Mouse (Mus musculus) stomach, embryonic 16.5 days (tissue): ENCODE measurements around the gene Asb3. TPM values are rescaled to one million over a fixed set of nuclear protein-coding genes. Genes with fewer than 3 reads are reported as not detected.
A peak's percentile ranks its signal among the peaks of the same experiment; 100 is the strongest.

Experiments used
- ATAC-seq: fragments of 200-750 bp; cut with Nextera tagmentation; 2 replicates; pipeline ENCODE4 v1.8.0; 2017; ENCODE audit warnings: moderate number of reproducible peaks, moderate TSS enrichment; ENCODE audit not compliant: insufficient read depth, low FRiP score
- H3K27ac ChIP-seq: fragments of 300-500 bp; sonication (generic); 2 replicates; pipeline ENCODE4 v1.5.1; 2014; ENCODE audit warnings: low read length
- H3K27me3 ChIP-seq: fragments of 300-500 bp; sonication (generic); 2 replicates; pipeline ENCODE4 v1.6.1; 2014; ENCODE audit warnings: low read length, control low read depth, mixed read lengths; ENCODE audit not compliant: control insufficient read depth, insufficient read depth
- H3K36me3 ChIP-seq: fragments of 300-500 bp; sonication (generic); 2 replicates; pipeline ENCODE4 v1.6.1; 2014; ENCODE audit warnings: low read length; ENCODE audit not compliant: control insufficient read depth, insufficient read depth
- H3K4me1 ChIP-seq: fragments of 300-500 bp; sonication (generic); 2 replicates; pipeline ENCODE4 v1.6.1; 2014; ENCODE audit warnings: low read length, control low read depth, mixed read lengths; ENCODE audit not compliant: control insufficient read depth, insufficient read depth
- H3K4me2 ChIP-seq: fragments of 300-500 bp; sonication (generic); 2 replicates; pipeline ENCODE4 v1.6.1; 2014; ENCODE audit warnings: low read depth, low read length, mixed read lengths
- H3K4me3 ChIP-seq: fragments of 300-500 bp; sonication (generic); replicated peaks from 2 replicates; pipeline ENCODE4 v1.5.1; 2014; ENCODE audit warnings: mild to moderate bottlenecking, low read length
- H3K9ac ChIP-seq: fragments of 300-500 bp; sonication (generic); 2 replicates; pipeline ENCODE4 v1.6.1; 2014; ENCODE audit warnings: low read length
- H3K9me3 ChIP-seq: fragments of 300-500 bp; sonication (generic); replicated peaks from 2 replicates; pipeline ENCODE4 v1.6.1; 2016; ENCODE audit warnings: low read length, control low read depth; ENCODE audit not compliant: control insufficient read depth
- WGBS: fragments of 180-500 bp; shearing (Covaris S2); extraction: QIAGEN DNeasy Blood & Tissue Kit; methylation state at CpG from one replicate; pipeline ENCODE4 v1.1.7; 2014; 5-methylcytosine and 5-hydroxymethylcytosine counted together
- polyA plus RNA-seq: library from polyadenylated mRNA; unstranded; fragments of >200 nt; fragmentation: Nextera tagmentation; extraction: Ambion mirVana; gene quantifications from 2 replicates; pipeline ENCODE4 v1.2.1, GENCODE M21; 2015

The Asb3 gene
- 27.6 and 27.7 TPM in 2 replicates for polyA plus RNA-seq

GRCm38 (mm10) chr11:30885171-30885871, at the start of gene Asb3, which contains the start of gene Gpr75:
TSS of gene Asb3 (plus strand) at chr11:30885416.
TSS of gene Gpr75 (plus strand) at chr11:30885358.
- peak within 1 kb of the TSS; percentile 48 for H3K4me3 ChIP-seq
- H3K9ac ChIP-seq = peak within 1 kb of the TSS; percentile 67
- no peaks in the 10 kb centered on the region for H3K4me1 ChIP-seq
- H3K27ac ChIP-seq = no peak within 1 kb of the TSS
- peak within 1 kb of the TSS; percentile 91 for H3K4me2 ChIP-seq
- no peaks in the 10 kb centered on the region for H3K9me3 ChIP-seq
- H3K27me3 ChIP-seq = no peaks in the 10 kb centered on the region
- peak; percentile 92 for ATAC-seq
- WGBS = 4% methylated on average over 41 of the region's 41 CpGs
- peaks cover under 1% of the 10 kb centered on the region; the same call in 1 of the 2 replicates for H3K36me3 ChIP-seq

GRCm38 (mm10) chr11:30838793-30839192, 46.4 kb upstream of the Asb3 start:
- H3K27me3 ChIP-seq = no peaks in the 10 kb centered on the region
- no peak overlapping the region for H3K27ac ChIP-seq
- H3K4me2 ChIP-seq = no peak overlapping the region
- ATAC-seq = no peak
- H3K9ac ChIP-seq = no peak overlapping the region
- no peaks in the 10 kb centered on the region for H3K4me1 ChIP-seq
- H3K4me3 ChIP-seq = no peak overlapping the region
- WGBS = 88% methylated on average over 2 of the region's 2 CpGs
- H3K9me3 ChIP-seq = no peaks in the 10 kb centered on the region
- H3K36me3 ChIP-seq = peaks cover 12% of the 10 kb centered on the region; the same call in 1 of the 2 replicates

GRCm38 (mm10) chr11:30844355-30844754, 40.9 kb upstream of the Asb3 start:
- Histone ChIP-seq H3K4me2 (no peak overlapping the region), H3K4me3 (no peak overlapping the region), H3K4me1 (no peaks in the 10 kb centered on the region), H3K9me3 (no peaks in the 10 kb centered on the region), H3K36me3 (peaks cover 2% of the 10 kb centered on the region; the same call in 1 of the 2 replicates), H3K9ac (no peak overlapping the region), H3K27me3 (no peaks in the 10 kb centered on the region), H3K27ac (no peak overlapping the region)
- WGBS = 86% methylated on average over 1 of the region's 1 CpGs
- ATAC-seq = no peak

GRCm38 (mm10) chr11:30872425-30872824, 12.8 kb upstream of the Asb3 start:
- no peaks in the 10 kb centered on the region for H3K4me1 ChIP-seq
- no peaks in the 10 kb centered on the region for H3K27me3 ChIP-seq
- no peak for ATAC-seq
- H3K27ac ChIP-seq = no peak overlapping the region
- peaks cover 16% of the 10 kb centered on the region for H3K36me3 ChIP-seq
- no peak overlapping the region for H3K4me2 ChIP-seq
- no peak overlapping the region for H3K9ac ChIP-seq
- H3K4me3 ChIP-seq = no peak overlapping the region
- no peaks in the 10 kb centered on the region for H3K9me3 ChIP-seq

GRCm38 (mm10) chr11:30888153-30888552, 2.9 kb downstream of the Asb3 start:
- H3K27ac ChIP-seq = no peak overlapping the region
- 88% methylated on average over 2 of the region's 2 CpGs for WGBS
- H3K9ac ChIP-seq = no peak overlapping the region
- no peak overlapping the region for H3K4me2 ChIP-seq
- H3K4me1 ChIP-seq = no peaks in the 10 kb centered on the region
- H3K36me3 ChIP-seq = no peaks in the 10 kb centered on the region
- H3K4me3 ChIP-seq = no peak overlapping the region
- no peak for ATAC-seq
- H3K9me3 ChIP-seq = no peaks in the 10 kb centered on the region
- no peaks in the 10 kb centered on the region for H3K27me3 ChIP-seq

- WGBS = 88% methylated on average over 1 of the region's 1 CpGs
- no peaks in the 10 kb centered on the region for H3K4me1 ChIP-seq
- ATAC-seq = no peak
- no peaks in the 10 kb centered on the region for H3K36me3 ChIP-seq
- H3K4me2 ChIP-seq = no peak overlapping the region
- no peaks in the 10 kb centered on the region for H3K9me3 ChIP-seq
- H3K27me3 ChIP-seq = no peaks in the 10 kb centered on the region
- H3K9ac ChIP-seq = no peak overlapping the region
- H3K4me3 ChIP-seq = no peak overlapping the region
- no peak overlapping the region for H3K27ac ChIP-seq
These were observed 11.0 kb downstream of the Asb3 start for GRCm38 (mm10) chr11:30896201-30896600.

GRCm38 (mm10) chr11:30899312-30899711, 14.1 kb downstream of the Asb3 start:
- ATAC-seq = no peak

GRCm38 (mm10) chr11:30912311-30912710, 27.1 kb downstream of the Asb3 start:
- ATAC-seq = no peak
- no peaks in the 10 kb centered on the region for H3K9me3 ChIP-seq
- no peak overlapping the region for H3K9ac ChIP-seq
- no peak overlapping the region for H3K27ac ChIP-seq
- no peaks in the 10 kb centered on the region for H3K36me3 ChIP-seq
- no peaks in the 10 kb centered on the region for H3K27me3 ChIP-seq
- WGBS = 89% methylated on average over 3 of the region's 3 CpGs
- H3K4me3 ChIP-seq = no peak overlapping the region
- H3K4me1 ChIP-seq = no peaks in the 10 kb centered on the region
- no peak overlapping the region for H3K4me2 ChIP-seq

More at GRCm38 (mm10) chr11:30899312-30899711, 14.1 kb downstream of the Asb3 start:
- H3K4me2 ChIP-seq = no peak overlapping the region
- no peak overlapping the region for H3K9ac ChIP-seq
- H3K4me3 ChIP-seq = no peak overlapping the region
- no peak overlapping the region for H3K27ac ChIP-seq
- no peaks in the 10 kb centered on the region for H3K36me3 ChIP-seq
- H3K27me3 ChIP-seq = no peaks in the 10 kb centered on the region
- no peaks in the 10 kb centered on the region for H3K4me1 ChIP-seq
- H3K9me3 ChIP-seq = no peaks in the 10 kb centered on the region

- 71% methylated on average over 1 of the region's 1 CpGs for WGBS
These were observed 35.4 kb downstream of the Asb3 start for GRCm38 (mm10) chr11:30920641-30921040.

More at GRCm38 (mm10) chr11:30920641-30921040, 35.4 kb downstream of the Asb3 start:
- H3K9ac ChIP-seq = no peak overlapping the region
- peaks cover 5% of the 10 kb centered on the region; the same call in 1 of the 2 replicates for H3K36me3 ChIP-seq
- H3K4me2 ChIP-seq = no peak overlapping the region
- ATAC-seq = no peak
- H3K4me3 ChIP-seq = no peak overlapping the region
- H3K4me1 ChIP-seq = no peaks in the 10 kb centered on the region
- no peaks in the 10 kb centered on the region for H3K9me3 ChIP-seq
- H3K27ac ChIP-seq = no peak overlapping the region
- H3K27me3 ChIP-seq = no peaks in the 10 kb centered on the region
